Mouse (Mus musculus) kidney, embryonic 14.5 days (tissue): ENCODE measurements around the gene Tlk1. TPM values are rescaled to one million over a fixed set of nuclear protein-coding genes. Genes with fewer than 3 reads are reported as not detected.

Experiments used
- ATAC-seq: fragments of 200-750 bp; cut with Nextera tagmentation; 2 replicates; pipeline ENCODE4 v1.8.0; 2017; ENCODE audit warnings: moderate number of reproducible peaks, mild to moderate bottlenecking, moderate TSS enrichment, moderate library complexity; ENCODE audit not compliant: low FRiP score, low TSS enrichment
- H3K27ac ChIP-seq: fragments of 300-500 bp; sonication (generic); 2 replicates; pipeline ENCODE4 v1.5.1; 2014; ENCODE audit warnings: low read depth, mild to moderate bottlenecking, low read length, moderate library complexity, mixed read lengths
- H3K27me3 ChIP-seq: fragments of 300-500 bp; sonication (generic); 2 replicates; pipeline ENCODE4 v1.6.1; 2014; ENCODE audit warnings: mild to moderate bottlenecking, low read length; ENCODE audit not compliant: control insufficient read depth, insufficient read depth
- H3K36me3 ChIP-seq: fragments of 300-500 bp; sonication (generic); 2 replicates; pipeline ENCODE4 v1.6.1; 2014; ENCODE audit warnings: low read length, mixed read lengths; ENCODE audit not compliant: control insufficient read depth, insufficient read depth
- H3K4me1 ChIP-seq: fragments of 300-500 bp; sonication (generic); 2 replicates; pipeline ENCODE4 v1.6.1; 2014; ENCODE audit warnings: low read length, mixed read lengths; ENCODE audit not compliant: control insufficient read depth, insufficient read depth
- H3K4me2 ChIP-seq: fragments of 300-500 bp; sonication (generic); replicated peaks from 2 replicates; pipeline ENCODE4 v1.6.1; 2014; ENCODE audit warnings: low read depth, mild to moderate bottlenecking, low read length
- H3K4me3 ChIP-seq: fragments of 300-500 bp; sonication (generic); 2 replicates; pipeline ENCODE4 v1.5.1; 2014; ENCODE audit warnings: mild to moderate bottlenecking, low read length
- H3K9ac ChIP-seq: fragments of 300-500 bp; sonication (generic); 2 replicates; pipeline ENCODE4 v1.6.1; 2014; ENCODE audit warnings: low read depth, mild to moderate bottlenecking, low read length, moderate library complexity
- H3K9me3 ChIP-seq: fragments of 300-500 bp; sonication (generic); 2 replicates; pipeline ENCODE4 v1.6.1; 2016; ENCODE audit warnings: low read length; ENCODE audit not compliant: control insufficient read depth
- WGBS: fragments of 180-500 bp; shearing (Covaris S2); extraction: QIAGEN DNeasy Blood & Tissue Kit; methylation state at CpG from one replicate; pipeline ENCODE4 v1.1.7; 2014; 5-methylcytosine and 5-hydroxymethylcytosine counted together
- polyA plus RNA-seq: library from polyadenylated mRNA; unstranded; fragments of >200 nt; fragmentation: Nextera tagmentation; extraction: Ambion mirVana; gene quantifications from 2 replicates; pipeline ENCODE4 v1.2.1, GENCODE M21; 2014

Gene Tlk1
- polyA plus RNA-seq, 1 experiment from 2014 or later: 37.4 TPM

GRCm38 (mm10) chr2:70826436-70827230 lies 1.1 kb upstream of the Tlk1 start:
- peak overlapping the region; percentile 91; the same call in 1 of the 2 replicates for H3K4me3 ChIP-seq
- ATAC-seq: no peak
- no peak overlapping the region for H3K27ac ChIP-seq
- H3K9me3 ChIP-seq: no peaks in the 10 kb centered on the region
- H3K4me1 ChIP-seq: no peaks in the 10 kb centered on the region
- H3K4me2 ChIP-seq: 0 out of 2 replicates have a peak overlapping the region, but pooled peaks have one; percentile 8
- WGBS: 72% methylated on average over 8 of the region's 8 CpGs
- no peaks in the 10 kb centered on the region for H3K27me3 ChIP-seq
- no peaks in the 10 kb centered on the region for H3K36me3 ChIP-seq
- no peak overlapping the region for H3K9ac ChIP-seq

GRCm38 (mm10) chr2:70824838-70825370 lies 624 bp downstream of the Tlk1 start:
- H3K27ac ChIP-seq: peak overlapping the region; percentile 99

GRCm38 (mm10) chr2:70823926-70824800 lies 1.4 kb downstream of the Tlk1 start:
- Histone ChIP-seq H3K9me3 (no peaks in the 10 kb centered on the region), H3K27me3 (no peaks in the 10 kb centered on the region), H3K4me1 (no peaks in the 10 kb centered on the region), H3K36me3 (no peaks in the 10 kb centered on the region), H3K4me3 (peak overlapping the region; percentile 91), H3K27ac (peak overlapping the region; percentile 99), H3K9ac (peak overlapping the region; percentile 98), H3K4me2 (peak overlapping the region; percentile 52)
- under 1% methylated on average over 27 of the region's 27 CpGs for WGBS
- ATAC-seq: no peak

More at GRCm38 (mm10) chr2:70824838-70825370, 624 bp downstream of the Tlk1 start:
- Histone ChIP-seq H3K4me3 (peak overlapping the region; percentile 91), H3K4me2 (peak overlapping the region; percentile 52), H3K27me3 (no peaks in the 10 kb centered on the region), H3K36me3 (no peaks in the 10 kb centered on the region), H3K4me1 (no peaks in the 10 kb centered on the region), H3K9ac (peak overlapping the region; percentile 98), H3K9me3 (no peaks in the 10 kb centered on the region)
- WGBS: under 1% methylated on average over 51 of the region's 59 CpGs
- peak; percentile 86 for ATAC-seq

GRCm38 (mm10) chr2:70823434-70823833 lies 2.1 kb downstream of the Tlk1 start:
- H3K9ac ChIP-seq: no peak overlapping the region
- H3K9me3 ChIP-seq: no peaks in the 10 kb centered on the region
- H3K4me1 ChIP-seq: no peaks in the 10 kb centered on the region
- no peak overlapping the region for H3K27ac ChIP-seq
- H3K4me3 ChIP-seq: peak overlapping the region; percentile 91; the same call in 1 of the 2 replicates
- 44% methylated on average over 5 of the region's 5 CpGs for WGBS
- H3K27me3 ChIP-seq: no peaks in the 10 kb centered on the region
- ATAC-seq: no peak
- peak overlapping the region; percentile 52 for H3K4me2 ChIP-seq
- no peaks in the 10 kb centered on the region for H3K36me3 ChIP-seq

GRCm38 (mm10) chr2:70816939-70817338 lies 8.6 kb downstream of the Tlk1 start:
- ATAC-seq: no peak
- WGBS: 69% methylated on average over 3 of the region's 3 CpGs

GRCm38 (mm10) chr2:70816016-70816415 lies 9.5 kb downstream of the Tlk1 start:
- H3K4me1 ChIP-seq: no peaks in the 10 kb centered on the region
- H3K4me3 ChIP-seq: no peak overlapping the region
- no peak overlapping the region for H3K27ac ChIP-seq
- H3K9me3 ChIP-seq: no peaks in the 10 kb centered on the region
- 93% methylated on average over 2 of the region's 2 CpGs for WGBS
- no peaks in the 10 kb centered on the region for H3K36me3 ChIP-seq
- H3K9ac ChIP-seq: no peak overlapping the region
- no peaks in the 10 kb centered on the region for H3K27me3 ChIP-seq
- no peak for ATAC-seq
- no peak overlapping the region for H3K4me2 ChIP-seq

More at GRCm38 (mm10) chr2:70816939-70817338, 8.6 kb downstream of the Tlk1 start:
- Histone ChIP-seq H3K9ac (no peak overlapping the region), H3K4me2 (no peak overlapping the region), H3K4me1 (no peaks in the 10 kb centered on the region), H3K4me3 (no peak overlapping the region), H3K9me3 (no peaks in the 10 kb centered on the region), H3K27me3 (no peaks in the 10 kb centered on the region), H3K27ac (no peak overlapping the region), H3K36me3 (no peaks in the 10 kb centered on the region)

GRCm38 (mm10) chr2:70813608-70814007 lies 11.9 kb downstream of the Tlk1 start:
- ATAC-seq: no peak
- Histone ChIP-seq H3K9me3 (no peaks in the 10 kb centered on the region), H3K36me3 (no peaks in the 10 kb centered on the region), H3K4me1 (no peaks in the 10 kb centered on the region), H3K4me3 (no peak overlapping the region), H3K27ac (no peak overlapping the region), H3K27me3 (no peaks in the 10 kb centered on the region), H3K4me2 (no peak overlapping the region), H3K9ac (no peak overlapping the region)
- WGBS: 80% methylated on average over 4 of the region's 4 CpGs

GRCm38 (mm10) chr2:70811476-70811875 lies 14.1 kb downstream of the Tlk1 start:
- H3K27ac ChIP-seq: no peak overlapping the region
- no peaks in the 10 kb centered on the region for H3K9me3 ChIP-seq
- no peak for ATAC-seq
- 85% methylated on average over 3 of the region's 3 CpGs for WGBS
- H3K9ac ChIP-seq: no peak overlapping the region
- H3K36me3 ChIP-seq: no peaks in the 10 kb centered on the region
- H3K4me1 ChIP-seq: no peaks in the 10 kb centered on the region
- no peak overlapping the region for H3K4me3 ChIP-seq
- H3K4me2 ChIP-seq: no peak overlapping the region
- H3K27me3 ChIP-seq: no peaks in the 10 kb centered on the region
